Mouse (Mus musculus): ENCODE measurements around the gene Zbtb38. TPM values are rescaled to one million over a fixed set of nuclear protein-coding genes. Genes with fewer than 3 reads are reported as not detected.

The Zbtb38 gene
- 51.2 TPM for polyA plus RNA-seq (2014; fragmentation: Illumina TruSeq; extraction: RNeasy Lipid Tissue Mini Kit (QIAGEN cat#74804); ENCODE audit: low read depth, low replicate concordance)

DNA sequence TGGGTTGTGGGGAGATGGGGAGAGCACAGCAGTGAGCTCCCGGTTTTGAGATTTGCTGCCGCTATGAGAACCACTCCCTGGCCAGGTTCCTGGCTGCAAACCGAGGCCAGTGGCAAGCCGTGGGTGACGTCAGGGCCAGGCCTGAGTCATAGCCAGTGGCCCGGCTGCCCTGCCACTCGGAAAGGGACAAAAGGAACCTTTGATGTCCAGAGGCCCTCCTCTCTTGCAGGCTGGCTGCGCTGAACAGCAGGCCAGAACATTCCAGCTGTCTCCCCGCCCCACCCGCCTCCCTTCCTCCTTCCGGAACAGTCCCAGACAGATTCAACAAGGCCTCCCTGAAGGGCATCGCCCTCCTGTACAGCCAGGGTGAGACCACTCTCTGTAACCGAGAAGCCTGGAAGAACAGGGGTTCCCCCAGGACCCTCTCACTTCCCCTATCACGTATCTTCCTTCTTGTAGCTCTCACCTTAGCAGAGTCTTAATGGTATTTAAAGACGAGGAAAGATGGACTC lies at the start of gene Zbtb38:
Zbtb38 (minus strand) TSS at position 229 of the 512 bp plus-strand sequence.

Other genes with a start within 250 kb of the Zbtb38 start
- gene Gm28729, start 227.6 kb downstream of the Zbtb38 start, polyA plus RNA-seq (2014; fragmentation: Illumina TruSeq; extraction: RNeasy Lipid Tissue Mini Kit (QIAGEN cat#74804); ENCODE audit: low read depth, low replicate concordance): not detected
- 21.5 TPM for gene Rasa2, start 121.2 kb downstream of the Zbtb38 start, polyA plus RNA-seq (2014; fragmentation: Illumina TruSeq; extraction: RNeasy Lipid Tissue Mini Kit (QIAGEN cat#74804); ENCODE audit: low read depth, low replicate concordance)
- gene Pxylp1, start 139.8 kb upstream of the Zbtb38 start, polyA plus RNA-seq (2014; fragmentation: Illumina TruSeq; extraction: RNeasy Lipid Tissue Mini Kit (QIAGEN cat#74804); ENCODE audit: low read depth, low replicate concordance): 4.1 TPM